Mouse (Mus musculus) cerebellum, adult 2 months (tissue): Measurements from ENCODE around the gene Slc16a3.

Source experiments
- CTCF ChIP-seq: fragments of 200-500 bp; IDR thresholded peaks from 2 replicates; pipeline ENCODE4 v1.5.1; 2011; ENCODE audit warnings: low read depth, mild to moderate bottlenecking, control low read depth, low read length, moderate library complexity, borderline replicate concordance; ENCODE audit not compliant: insufficient read depth
- POLR2A ChIP-seq: fragments of 200-500 bp; IDR thresholded peaks from 2 replicates; pipeline ENCODE4 v1.6.1; 2011; ENCODE audit warnings: low read length, control low read depth, borderline replicate concordance; ENCODE audit not compliant: insufficient read depth

- TF ChIP-seq CTCF (no peak), POLR2A (no peak)
Observed at GRCm38 (mm10) chr11:120990126-120990781, 42.0 kb downstream of the Slc16a3 start.
